Mouse (Mus musculus) cerebellum, adult 8-10 months (tissue): Measurements from ENCODE around the gene Mnt.

ENCODE experiments used
- DNase-seq: peaks from one replicate; pipeline ENCODE4 v3.0.0; 2022

Mnt gene

DNA sequence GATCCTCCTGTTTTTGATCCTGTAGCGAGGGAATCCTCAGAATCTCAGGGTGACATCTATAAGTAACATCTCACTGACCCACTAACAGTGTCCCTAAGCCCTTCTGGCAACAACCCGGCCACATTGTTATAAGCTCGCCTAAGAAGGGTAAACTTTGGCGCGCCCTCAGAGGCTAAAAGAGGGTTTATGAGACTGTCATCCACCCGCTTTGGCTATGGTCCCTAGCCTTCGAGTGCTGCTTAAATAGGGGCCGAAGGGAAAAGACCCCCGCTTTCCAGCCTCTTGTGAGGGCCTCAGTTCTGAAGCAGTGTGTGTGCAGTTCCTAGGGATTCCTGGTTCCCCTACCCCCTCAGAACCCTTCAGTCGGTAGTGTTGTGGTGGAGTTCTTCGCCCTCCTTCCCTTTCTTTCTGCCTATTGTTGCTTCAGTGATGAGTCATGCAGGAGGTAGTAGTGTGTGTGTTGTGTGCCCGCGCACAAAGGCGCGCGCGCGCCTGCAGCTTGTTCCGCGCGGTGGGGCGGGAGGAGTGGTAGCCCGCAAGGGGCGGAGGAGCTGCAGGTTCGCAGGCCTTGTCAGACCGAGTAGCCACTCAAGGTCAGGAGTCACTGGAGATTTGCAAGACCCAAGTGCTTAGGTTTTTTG is 1.9 kb downstream of the Mnt start:
- DNase-seq = peak; percentile 70

DNA sequence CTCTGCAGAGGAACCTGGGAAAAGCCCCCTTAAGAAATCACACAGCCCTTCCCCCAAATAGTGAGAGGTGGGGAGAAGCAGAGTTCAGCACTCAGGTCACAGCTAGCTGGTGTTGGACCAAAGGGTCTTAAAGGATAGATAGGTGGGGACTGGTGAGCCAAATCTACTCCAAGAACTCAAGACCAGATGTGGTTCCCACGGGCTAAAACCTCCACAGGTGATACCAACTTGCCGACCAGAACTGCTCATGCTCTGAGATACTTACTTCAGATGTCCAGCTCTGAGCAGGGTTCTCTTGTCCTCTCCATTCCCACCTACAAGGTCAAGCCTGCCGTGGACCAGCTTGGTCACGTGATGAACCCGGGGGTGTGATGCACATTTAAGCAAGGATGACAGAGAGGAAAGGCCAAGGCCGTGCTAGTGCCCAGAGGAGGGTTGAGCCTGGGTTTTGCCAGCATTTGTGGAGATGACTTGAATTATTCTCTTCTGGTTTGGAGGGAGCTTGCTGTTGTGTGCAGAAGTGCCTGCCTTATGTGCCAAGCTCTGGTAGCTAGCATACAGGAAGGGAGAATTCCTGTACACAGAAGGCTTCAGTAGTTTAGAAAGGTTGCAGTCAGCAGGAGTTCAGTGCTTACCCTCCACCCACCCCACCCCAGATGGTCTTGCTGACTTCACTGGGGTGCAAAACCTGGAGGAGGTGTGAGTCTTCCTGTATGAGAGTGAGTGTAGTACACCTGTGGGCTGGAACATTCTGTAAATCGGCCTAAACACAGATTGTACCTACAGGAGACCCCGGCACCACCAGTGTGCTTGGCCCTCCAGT is 3.0 kb downstream of the Mnt start:
- peak; percentile 31 for DNase-seq

DNA sequence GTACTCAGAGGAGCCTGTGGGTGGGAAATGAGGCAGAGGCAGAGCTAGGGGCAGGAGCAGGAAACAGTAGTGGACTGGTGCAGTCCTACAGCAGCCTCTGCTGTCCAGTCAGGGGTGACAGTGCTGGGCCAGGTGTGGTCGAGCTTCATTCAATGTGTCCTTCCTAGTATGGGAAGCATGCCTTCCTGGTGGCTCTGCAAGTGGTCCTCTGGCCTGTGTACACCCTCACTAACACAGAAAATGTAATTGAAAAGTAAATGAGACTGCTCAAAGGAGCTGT is 3.6 kb downstream of the Mnt start:
- DNase-seq = no peak

GRCm38 (mm10) chr11:74834650-74835277 is 4.0 kb downstream of the Mnt start:
- DNase-seq = no peak

GRCm38 (mm10) chr11:74835593-74836224 is 5.0 kb downstream of the Mnt start:
- DNase-seq = peak; percentile 32

DNA sequence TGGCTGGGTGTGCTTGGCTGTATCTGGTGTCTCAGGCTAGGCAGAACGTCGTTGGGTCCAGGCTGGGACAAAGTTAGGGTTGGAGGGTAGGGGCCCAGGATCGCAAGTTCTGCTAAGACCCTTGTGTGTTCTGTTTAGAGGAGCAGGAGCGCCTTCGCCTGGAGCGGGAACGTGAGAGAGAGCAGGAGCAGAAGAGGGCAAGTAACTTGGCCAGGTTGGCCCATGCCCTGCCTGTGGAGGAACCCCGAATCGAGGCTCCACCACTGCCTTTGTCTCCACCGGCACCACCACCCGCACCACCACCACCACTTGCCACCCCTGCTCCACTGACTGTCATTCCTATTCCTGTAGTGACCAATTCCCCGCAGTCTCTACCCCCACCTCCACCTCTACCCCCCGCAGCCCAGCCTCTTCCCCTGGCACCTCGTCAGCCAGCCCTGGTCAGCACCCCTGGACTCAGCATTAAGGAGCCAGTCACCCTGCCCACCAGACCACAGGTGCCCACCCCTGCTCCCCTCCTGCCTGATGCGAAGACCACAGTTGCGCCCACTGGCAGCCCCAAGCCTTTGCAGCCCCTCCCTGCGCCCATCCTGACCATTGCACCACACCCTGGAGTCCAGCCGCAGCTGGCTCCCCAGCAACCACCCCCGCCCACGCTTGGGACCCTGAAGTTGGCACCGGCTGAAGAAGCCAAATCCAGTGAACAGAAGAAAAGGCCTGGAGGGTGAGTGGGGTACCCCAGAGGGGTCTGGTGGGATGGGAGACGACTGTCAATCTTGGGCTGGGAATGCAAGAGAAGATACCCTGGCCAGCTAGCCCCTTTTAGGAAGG is 5.7 kb downstream of the Mnt start:
- DNase-seq = peak; percentile 50

DNA sequence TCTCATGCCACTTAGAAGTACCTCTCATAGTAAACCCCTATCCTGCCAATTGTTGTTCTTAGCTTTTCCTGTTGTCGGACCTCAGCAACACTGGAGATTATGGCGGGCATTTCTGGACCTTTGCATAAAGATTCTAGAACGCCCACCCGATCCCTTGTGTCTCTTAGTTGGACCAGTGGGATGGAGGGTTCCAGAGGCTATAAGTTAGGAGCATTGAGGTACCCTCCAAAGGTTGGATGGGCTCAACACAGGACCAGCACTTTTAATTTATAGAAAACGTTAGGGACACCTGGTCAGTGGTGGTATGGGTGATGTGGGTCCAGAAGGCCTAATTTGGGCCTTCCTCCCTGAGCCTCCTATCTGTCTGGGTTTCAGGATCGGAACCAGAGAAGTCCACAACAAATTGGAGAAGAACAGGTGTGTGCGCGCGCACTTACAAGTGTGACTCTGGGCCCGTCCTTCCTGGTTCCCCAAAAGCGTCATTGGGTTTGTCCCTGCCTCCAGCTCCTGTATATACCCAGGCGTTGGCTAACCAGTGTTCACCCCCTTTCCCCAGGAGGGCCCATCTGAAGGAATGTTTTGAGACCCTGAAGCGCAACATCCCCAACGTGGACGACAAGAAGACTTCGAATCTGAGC is 6.5 kb downstream of the Mnt start:
- peak; percentile 32 for DNase-seq

GRCm38 (mm10) chr11:74837694-74838431 is 7.1 kb downstream of the Mnt start:
- peak; percentile 95 for DNase-seq

- DNase-seq = peak; percentile 92
Measured at GRCm38 (mm10) chr11:74838441-74838840, 7.7 kb downstream of the Mnt start.

DNA sequence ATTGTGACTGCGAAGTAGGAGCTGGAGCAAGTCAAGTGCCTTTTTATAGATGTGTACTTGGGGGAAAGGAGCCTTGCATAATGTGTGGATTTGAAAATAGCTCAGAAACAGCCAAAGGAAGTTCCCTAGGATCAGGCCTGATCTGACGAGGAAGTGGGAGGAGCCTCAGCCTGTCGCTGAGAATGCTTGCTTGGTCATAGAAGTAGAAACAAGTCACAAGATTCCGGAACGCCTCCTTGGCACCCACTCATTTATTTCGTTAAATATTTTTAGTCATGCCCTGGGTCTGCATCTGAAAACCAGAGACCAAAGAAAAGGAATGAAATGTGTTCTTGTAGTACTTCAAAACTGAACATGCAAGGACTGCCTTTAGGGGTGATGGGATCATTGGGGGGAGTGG is 8.3 kb downstream of the Mnt start:
- peak; percentile 44 for DNase-seq

- no peak for DNase-seq
Measured at GRCm38 (mm10) chr11:74839860-74840715, 9.4 kb downstream of the Mnt start.

DNA sequence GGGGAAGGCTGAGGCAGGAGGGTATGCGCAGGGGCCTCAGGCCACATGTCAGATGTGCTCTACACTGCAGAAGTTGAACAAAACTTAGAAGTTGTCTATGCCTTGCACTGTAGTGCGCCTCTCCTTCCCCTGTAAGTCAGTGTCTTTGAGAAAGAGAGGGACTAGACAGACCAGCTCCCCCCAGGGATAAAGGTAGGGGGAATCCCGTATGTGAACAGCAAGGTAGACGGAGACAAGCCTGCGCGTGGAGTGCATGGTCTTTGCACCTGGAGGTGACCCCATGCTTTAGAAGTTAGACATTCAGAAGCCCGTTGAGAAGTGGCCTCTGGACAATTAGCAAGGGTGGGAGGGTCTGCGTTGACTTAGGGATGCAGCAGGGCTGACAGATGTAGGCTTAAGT is 10.0 kb downstream of the Mnt start:
- DNase-seq = no peak

DNA sequence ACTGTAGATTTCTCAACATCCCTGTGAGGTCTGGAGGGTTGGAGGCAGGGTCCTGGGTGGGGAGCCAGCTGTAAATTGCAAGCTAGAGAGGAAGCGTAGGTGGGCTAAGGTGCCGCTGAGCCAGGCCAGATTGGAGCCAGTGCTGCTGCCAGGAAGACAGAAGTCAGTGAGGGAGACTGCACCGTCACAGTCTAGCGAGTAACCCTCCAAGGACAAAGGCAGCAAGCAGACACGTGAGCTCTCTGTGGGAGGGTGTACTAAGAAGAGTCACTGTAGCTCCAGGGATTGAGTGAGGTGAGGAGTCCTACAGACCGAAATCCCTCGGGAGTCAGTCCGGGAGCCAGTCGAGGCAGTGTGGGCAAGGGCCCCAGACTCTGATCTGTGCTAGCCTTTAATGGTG is 10.6 kb downstream of the Mnt start:
- peak; percentile 35 for DNase-seq

DNA sequence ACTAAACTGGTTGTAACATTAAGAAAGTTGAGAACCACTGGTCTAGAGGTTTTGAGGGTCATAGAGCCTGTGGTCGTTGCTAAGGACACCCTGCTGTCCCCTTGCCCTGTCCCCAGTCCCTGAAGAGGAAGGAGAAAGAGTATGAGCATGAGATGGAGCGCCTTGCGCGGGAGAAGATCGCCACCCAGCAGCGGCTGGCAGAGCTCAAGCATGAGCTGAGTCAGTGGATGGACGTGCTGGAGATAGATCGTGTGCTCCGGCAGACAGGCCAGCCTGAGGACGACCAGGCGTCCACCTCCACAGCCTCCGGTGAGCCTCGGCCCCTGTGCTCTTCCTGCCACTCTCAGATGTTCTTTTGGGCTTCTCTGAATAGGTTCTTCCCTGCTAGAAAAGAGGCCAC is 11.3 kb downstream of the Mnt start:
- peak; percentile 37 for DNase-seq

- peak; percentile 42 for DNase-seq
Measured at GRCm38 (mm10) chr11:74842656-74843434, 12.1 kb downstream of the Mnt start.

- peak; percentile 31 for DNase-seq
Measured at GRCm38 (mm10) chr11:74843435-74843714, 12.7 kb downstream of the Mnt start.

DNA sequence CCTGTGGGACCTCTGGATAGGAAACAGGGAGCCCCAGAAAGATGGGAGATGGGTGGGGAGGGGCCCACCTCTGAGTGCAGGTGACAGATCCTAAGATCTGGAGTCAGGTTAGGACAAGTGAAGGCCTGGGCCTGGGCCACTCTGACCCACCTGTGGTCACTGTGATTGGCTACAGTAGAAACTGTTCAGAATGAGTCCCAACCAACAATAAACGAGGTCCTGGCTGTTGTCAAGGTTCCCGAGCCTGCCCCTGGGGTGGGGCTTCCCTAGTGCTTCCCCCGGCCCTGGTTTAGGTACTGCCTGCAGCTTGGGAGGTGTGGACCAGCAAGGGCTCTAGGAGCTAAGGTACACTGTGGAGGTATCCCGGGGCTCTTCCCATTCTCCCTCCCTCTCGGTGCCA is 13.0 kb downstream of the Mnt start:
- DNase-seq = no peak

DNA sequence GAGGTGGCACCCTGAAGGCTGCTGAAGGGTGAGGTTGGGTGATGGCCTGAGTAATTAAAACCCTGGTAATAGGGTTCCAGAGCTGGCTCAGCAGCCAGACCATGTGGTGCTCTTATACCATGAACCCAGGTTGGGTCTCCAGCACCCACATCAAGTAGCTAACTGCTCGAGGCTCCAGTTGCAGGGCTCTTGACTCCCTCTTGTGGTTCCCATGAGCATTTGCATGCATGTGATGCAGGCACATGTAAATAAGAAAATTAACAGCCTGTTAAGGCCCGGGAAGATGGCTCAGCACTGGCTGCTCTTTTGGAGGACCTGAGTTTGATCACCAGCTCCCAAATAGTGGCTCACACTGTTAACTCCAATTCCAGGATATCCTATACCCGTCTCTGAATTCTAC is 15.1 kb downstream of the Mnt start:
- DNase-seq = no peak

GRCm38 (mm10) chr11:74847919-74848521 is 17.3 kb downstream of the Mnt start:
- peak; percentile 82 for DNase-seq
